ENCODE assay signal across 17 mouse cellular contexts in the genomic region with DNA sequence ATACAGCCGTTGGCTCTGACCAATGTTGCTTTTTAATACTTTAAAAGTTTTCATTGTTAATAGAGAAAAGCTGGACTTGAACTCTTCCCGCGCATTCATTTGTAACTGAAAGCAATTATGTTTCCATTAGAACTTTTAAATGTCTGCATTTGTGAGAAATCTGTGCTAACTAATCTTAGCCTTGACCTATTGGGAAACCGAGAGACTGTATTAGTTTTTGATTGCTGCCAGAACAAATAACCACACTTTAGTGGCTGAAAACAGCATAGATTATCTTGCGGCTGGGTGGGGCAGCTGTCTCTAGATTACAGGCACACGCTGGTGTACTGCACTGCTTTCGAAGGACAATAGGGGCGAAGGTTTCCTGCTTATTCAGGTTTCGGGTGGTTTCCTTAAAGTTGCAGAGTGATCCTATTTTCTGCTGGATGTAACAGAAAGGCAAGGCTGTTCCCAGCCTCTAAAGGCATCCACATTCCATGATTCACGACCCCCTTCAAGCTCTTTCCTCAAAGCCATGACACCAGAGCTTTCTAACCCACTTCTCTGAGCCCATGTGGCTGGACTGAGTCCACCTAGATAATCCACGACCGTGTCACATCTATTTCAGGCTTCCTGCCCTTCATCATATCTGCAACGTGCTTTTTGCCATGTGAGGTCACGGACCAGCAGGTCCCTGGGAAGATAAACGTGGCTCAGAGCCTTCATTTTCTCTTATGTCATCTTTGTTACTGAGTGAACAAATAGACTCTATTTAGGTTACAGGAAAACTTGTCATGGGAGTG. TPM values are rescaled to one million over a fixed set of nuclear protein-coding genes. Genes with fewer than 3 reads are reported as not detected.
DNase-seq lines count a peak whose midpoint lies in the region; ATAC-seq and TF ChIP-seq lines count a peak whose summit lies in the region.
"Had no signal": no experiment of that assay in that cellular context is flagged by ENCODE, and none has a peak within 500 bp of the region (broad histone marks: within the 10 kb centered on the region; RNA-seq: fewer than 3 reads in every experiment).

No protein-coding gene starts in this region.

- H3K36me3 ChIP-seq in kidney, embryonic 15.5 days, result peaks cover 73% of the 10 kb centered on the region
- peaks cover 14% of the 10 kb centered on the region; the same call in 1 of the 2 replicates for H3K36me3 ChIP-seq in ES-E14 (ENCODE audit: control insufficient read depth, insufficient read depth, low read length, poor library complexity, severe bottlenecking)

- no peak overlapping the region for H3K4me3 ChIP-seq in kidney, embryonic 15.5 days (replicated peaks)
- no peak overlapping the region for H3K4me3 ChIP-seq in ES-E14 (ENCODE audit: insufficient read depth in 1 of 2, low read depth in 1 of 2, low read length in 2 of 2, poor library complexity in 1 of 2, severe bottlenecking in 1 of 2)
- H3K4me3 ChIP-seq: forebrain, embryonic 15.5 days; limb, embryonic 13.5 days had no signal

- intact Hi-C loops in heart, postnatal 10 days (cut with DNase I), result no loop called here

- in situ Hi-C loops in ES-E14 (cut with MboI; ENCODE audit: low sequenced_read_pairs in 2 of 2, unreplicated experiment in 2 of 2), result no loop called here

- 44% methylated on average over 15 of the region's 15 CpGs for WGBS in kidney, embryonic 15.5 days

- no peak overlapping the region for H3K9ac ChIP-seq in kidney, embryonic 15.5 days
- no peak overlapping the region for H3K9ac ChIP-seq in ES-E14 (ENCODE audit: insufficient read depth, low read depth, low read length, poor library complexity, severe bottlenecking)
- H3K9ac ChIP-seq: forebrain, embryonic 15.5 days; limb, embryonic 13.5 days had no signal

- DNase-seq in kidney, postnatal 10 days, result no peak
- DNase-seq in ES-E14 (ENCODE audit: low read depth, low spot score), result peak; percentile 41
- DNase-seq in heart, adult 18-20 months, result peak; percentile 70 to 82
- DNase-seq in heart, postnatal 10 days, result peak; percentile 80 to 87
- DNase-seq in right cerebral cortex, adult 2 months (ENCODE audit: low spot score in 2 of 2), result no peak
- no peak for DNase-seq in cerebellum, adult 8-10 months
- no peak for DNase-seq in frontal cortex, postnatal 25 days (ENCODE audit: low spot score in 2 of 2)
- DNase-seq: cerebellum, postnatal 36 days; gastrocnemius, postnatal 25 days; layer of hippocampus, postnatal 36 days; right cerebral cortex, postnatal 14 days had no signal

- no peaks in the 10 kb centered on the region; the same call in 1 of the 2 replicates for H3K9me3 ChIP-seq in kidney, embryonic 15.5 days (replicated peaks)
- H3K9me3 ChIP-seq in ES-E14 (ENCODE audit: control insufficient read depth, insufficient read depth, low read depth, low read length), result no peaks in the 10 kb centered on the region
- H3K9me3 ChIP-seq: forebrain, embryonic 15.5 days; limb, embryonic 13.5 days had no signal

- H3K27me3 ChIP-seq in kidney, embryonic 15.5 days, result no peaks in the 10 kb centered on the region
- H3K27me3 ChIP-seq: forebrain, embryonic 15.5 days; limb, embryonic 13.5 days had no signal

- no peak for ATAC-seq in kidney, embryonic 15.5 days (replicated peaks; ENCODE audit: low FRiP score)
- ATAC-seq: forebrain, embryonic 15.5 days had no signal

- no peak overlapping the region for H3K4me2 ChIP-seq in kidney, embryonic 15.5 days
- H3K4me2 ChIP-seq: forebrain, embryonic 15.5 days had no signal

- peaks cover 57% of the 10 kb centered on the region for H3K4me1 ChIP-seq in kidney, embryonic 15.5 days
- H3K4me1 ChIP-seq in ES-E14 (ENCODE audit: control insufficient read depth in 2 of 2, insufficient read depth in 2 of 2, low read length in 2 of 2, poor library complexity in 1 of 2), result peaks cover 10 to 12% of the 10 kb centered on the region in 2 experiments
- H3K4me1 ChIP-seq: forebrain, embryonic 15.5 days had no signal

- H3K27ac ChIP-seq in kidney, embryonic 15.5 days, result peak overlapping the region; percentile 87
- no peak overlapping the region for H3K27ac ChIP-seq in ES-E14 (ENCODE audit: insufficient read depth, low read depth, low read length, poor library complexity, severe bottlenecking)
- H3K27ac ChIP-seq: forebrain, embryonic 15.5 days had no signal

TF ChIP-seq in ES-E14, 5 proteins besides CTCF, POLR2A, EP300 and RAD21:
- TF ChIP-seq HCFC1 (IDR thresholded peaks at IDR 0.05; ENCODE audit: borderline replicate concordance, insufficient read depth, low read length), result no peak
- no peak for TF ChIP-seq MAFK (IDR thresholded peaks at IDR 0.05; ENCODE audit: insufficient read depth, low read depth, low read length)
- TF ChIP-seq ZNF384 (IDR thresholded peaks at IDR 0.05; ENCODE audit: low read depth, low read length), result no peak
- no peak for TF ChIP-seq CHD2 (IDR thresholded peaks at IDR 0.05; ENCODE audit: low read depth, low read length)
- no peak for TF ChIP-seq ZC3H11A (IDR thresholded peaks at IDR 0.05; ENCODE audit: borderline replicate concordance, low read depth, low read length)
TF ChIP-seq in ES-E14: peak in this region for 0.

RNA-seq across cellular contexts. Expression of a gene that starts 28.5 kb away (rescaled TPM):
- 134 and 144 TPM in 2 replicates for polyA plus RNA-seq in kidney, embryonic 15.5 days (2015; fragmentation: Nextera tagmentation; extraction: Ambion mirVana)
- total RNA-seq in ES-E14 (2012; rRNA removed), result 232 and 305 TPM in 2 replicates
- total RNA-seq in heart, adult 18-20 months (2021), result 10 to 100 TPM; 49.0 to 56.0 TPM
- 100 to 1,000 TPM; 250 to 255 TPM for total RNA-seq in heart, postnatal 10 days (2021)

RNA-seq across cellular contexts. Expression of a gene that starts 53.0 kb away (rescaled TPM):
- polyA plus RNA-seq in kidney, embryonic 15.5 days (2015; fragmentation: Nextera tagmentation; extraction: Ambion mirVana), result not detected in 2 replicates
- total RNA-seq in ES-E14 (2012; rRNA removed), result not detected in 2 replicates
- total RNA-seq in heart, adult 18-20 months (2021), result not detected
- total RNA-seq in heart, postnatal 10 days (2021), result not detected
- total RNA-seq: gastrocnemius, postnatal 25 days; layer of hippocampus, postnatal 36 days; midbrain, postnatal 0 days had no signal
- polyA plus RNA-seq: embryonic facial prominence, embryonic 14.5 days; forebrain, embryonic 15.5 days; limb, embryonic 13.5 days; midbrain, postnatal 0 days; neural tube, embryonic 14.5 days had no signal

RNA-seq across cellular contexts. Expression of a gene that starts 57.7 kb away (rescaled TPM):
- polyA plus RNA-seq in kidney, embryonic 15.5 days (2015; fragmentation: Nextera tagmentation; extraction: Ambion mirVana), result 144 and 151 TPM in 2 replicates
- 39.5 and 62.8 TPM in 2 replicates for total RNA-seq in ES-E14 (2012; rRNA removed)
- 100 to 1,000 TPM; 445 to 463 TPM for total RNA-seq in heart, adult 18-20 months (2021)
- 100 to 1,000 TPM; 373 to 380 TPM for total RNA-seq in heart, postnatal 10 days (2021)

Comparison
In these comparisons a context has a peak if more than half of its experiments do, and no peak if none do; other contexts are left out.
1. DNase-seq: peak in ES-E14 (single experiment), heart, adult 18-20 months (2 of 2) and heart, postnatal 10 days (2 of 2); none in kidney, postnatal 10 days (single experiment), right cerebral cortex, adult 2 months (0 of 2), cerebellum, adult 8-10 months (single experiment) and frontal cortex, postnatal 25 days (0 of 2).